Mouse (Mus musculus): ENCODE results near the gene Vmn2r43.
"Not testable (repeated sequence)": the region's sequence is repeated elsewhere in the genome, so short reads cannot be mapped to it uniquely, and the experiment has no call there.

The Vmn2r43 gene

DNA sequence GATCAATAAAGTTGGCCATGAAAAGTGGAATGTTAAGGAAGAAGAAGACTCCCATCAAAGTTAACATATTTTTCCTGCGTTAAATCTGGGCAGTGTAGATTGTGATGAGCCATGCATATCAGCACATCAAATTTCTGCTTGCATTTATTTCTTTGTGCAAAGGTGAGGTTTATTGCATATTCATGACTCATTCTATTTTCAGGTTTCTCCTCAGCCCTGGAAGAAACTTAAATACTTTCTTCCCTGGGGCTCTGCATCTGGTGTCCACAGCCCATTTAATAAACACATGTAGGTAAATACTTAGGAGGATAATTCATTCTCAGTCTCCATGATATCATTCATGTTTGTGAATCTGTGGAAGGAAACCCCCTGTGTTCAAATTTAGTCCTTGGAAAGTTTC lies at the start of gene Vmn2r43:
TSS of gene Vmn2r43 (minus strand) at position 101 of the 400 bp plus-strand sequence.
- not testable (repeated sequence) for DNase-seq (ENCODE audit: extremely low spot score)

DNA sequence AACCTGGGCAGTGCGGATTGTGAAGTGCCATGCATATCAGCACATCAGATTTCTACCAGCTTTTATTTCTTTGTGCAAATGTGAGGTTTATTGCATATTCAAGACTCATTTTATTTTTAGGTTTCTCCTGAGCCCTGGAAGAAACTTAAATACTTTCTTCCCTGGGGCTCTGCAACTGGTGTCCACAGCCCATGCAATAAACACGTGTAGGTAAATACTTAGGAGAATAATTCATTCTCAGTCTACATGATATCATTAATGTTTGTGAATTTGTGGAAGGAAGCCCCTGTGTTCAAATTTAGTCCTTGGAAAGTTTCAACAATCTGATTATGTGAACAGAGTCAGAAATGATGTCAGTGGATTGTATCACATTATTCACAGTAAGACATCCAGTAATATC lies 60.2 kb downstream of the Vmn2r43 start, which contains the start of gene Vmn2r42:
TSS of gene Vmn2r42 (minus strand) at position 101 of the 400 bp plus-strand sequence.
- not testable (repeated sequence) for DNase-seq (ENCODE audit: extremely low spot score)
